Mouse (Mus musculus): ENCODE results near the gene Gm11444.

DNA sequence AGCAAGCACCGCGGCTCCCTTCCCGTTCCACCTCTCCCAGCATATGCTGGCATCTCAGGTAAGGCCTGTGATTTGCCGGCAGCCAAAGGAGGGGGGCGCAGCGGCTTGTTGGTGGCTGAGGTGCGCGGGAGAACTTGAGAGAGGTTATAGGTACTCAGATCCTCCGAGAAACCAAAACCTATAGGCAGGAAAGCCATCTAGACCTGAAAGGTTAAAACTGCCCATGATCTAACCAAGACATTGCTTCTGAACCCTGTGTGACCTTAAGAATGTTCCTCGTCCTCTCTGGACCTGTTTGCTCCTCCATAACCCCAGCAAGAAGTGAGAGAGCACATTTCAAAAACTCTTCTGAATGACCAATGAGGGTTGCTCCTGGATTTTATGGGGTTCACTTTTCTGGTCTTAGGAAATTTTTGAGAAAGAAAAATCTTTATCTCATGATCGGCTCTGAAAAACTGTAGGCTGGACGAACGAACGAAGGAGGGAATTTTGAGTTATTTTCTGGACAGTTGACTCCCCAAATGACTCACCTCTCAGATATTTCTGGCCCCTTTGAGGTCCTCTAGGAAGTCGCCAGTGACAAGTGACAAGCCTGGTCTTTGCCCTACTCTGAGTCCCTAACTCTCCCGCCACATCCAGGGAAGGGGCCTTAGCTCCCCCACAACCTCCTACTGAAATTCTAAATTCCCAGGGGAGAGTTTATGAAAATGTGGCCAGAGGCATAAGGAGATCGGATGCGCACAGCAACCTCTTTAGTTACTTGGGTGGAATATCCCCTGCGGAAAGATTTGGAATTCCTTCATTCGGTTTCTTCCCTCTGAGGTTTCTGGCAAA lies 11.5 kb downstream of the Gm11444 start:
- TF ChIP-seq CTCF (IDR thresholded peaks at IDR 0.05; ENCODE audit: control insufficient read depth, insufficient read depth, insufficient replicate concordance, low read depth, low read length) (no peak), POLR2A (IDR thresholded peaks at IDR 0.05; ENCODE audit: control insufficient read depth, low read depth, low read length) (no peak)

All from testis, adult 2 months (tissue).